Mouse (Mus musculus): ENCODE measurements around the gene Epn2. TPM values are rescaled to one million over a fixed set of nuclear protein-coding genes. Genes with fewer than 3 reads are reported as not detected.

Gene Epn2
- polyA plus RNA-seq, 1 experiment from 2014 or later, result 5.2 TPM

- Histone ChIP-seq H3K9me3 (replicated peaks) (no peaks in the 10 kb centered on the region), H3K4me1 (peaks cover 5% of the 10 kb centered on the region), H3K27me3 (replicated peaks) (peaks cover 12% of the 10 kb centered on the region; the same call in 1 of the 2 replicates), H3K9ac (no peak overlapping the region), H3K27ac (peak overlapping the region; percentile 69), H3K36me3 (peaks cover 30% of the 10 kb centered on the region), H3K4me2 (peak overlapping the region; percentile 6; the same call in 1 of the 2 replicates), H3K4me3 (no peak overlapping the region)
- ATAC-seq, result no peak
- WGBS (ENCODE audit: insufficient replicate concordance), result 67% methylated on average over 22 of the region's 22 CpGs
Measured at GRCm38 (mm10) chr11:61485541-61486457, 93.7 kb downstream of the Epn2 start.

- Histone ChIP-seq H3K9me3 (replicated peaks) (no peaks in the 10 kb centered on the region), H3K9ac (no peak within 1 kb of the TSS), H3K27ac (peak within 1 kb of the TSS; percentile 69), H3K4me2 (peak within 1 kb of the TSS; percentile 6; the same call in 1 of the 2 replicates), H3K27me3 (replicated peaks) (peaks cover 12% of the 10 kb centered on the region; the same call in 1 of the 2 replicates), H3K4me3 (no peak within 1 kb of the TSS), H3K4me1 (peaks cover 5% of the 10 kb centered on the region), H3K36me3 (peaks cover 20% of the 10 kb centered on the region)
- ATAC-seq, result no peak
- WGBS (ENCODE audit: insufficient replicate concordance), result 50% methylated on average over 20 of the region's 20 CpGs
Measured at GRCm38 (mm10) chr11:61484613-61485540, 94.6 kb downstream of the Epn2 start, which contains the start of gene Mfap4. Gene Mfap4 (plus strand): TSS chr11:61485431.

GRCm38 (mm10) chr11:61484256-61484612 lies 95.3 kb downstream of the Epn2 start:
- H3K9me3 ChIP-seq (replicated peaks), result no peaks in the 10 kb centered on the region
- no peak for ATAC-seq
- WGBS (ENCODE audit: insufficient replicate concordance), result 50% methylated on average over 10 of the region's 10 CpGs
- H3K9ac ChIP-seq, result no peak overlapping the region
- 0 out of 2 replicates have a peak overlapping the region, but pooled peaks have one; percentile 4 for H3K27ac ChIP-seq
- H3K36me3 ChIP-seq, result peaks cover 14% of the 10 kb centered on the region
- H3K27me3 ChIP-seq (replicated peaks), result peaks cover 12% of the 10 kb centered on the region; the same call in 1 of the 2 replicates
- peaks cover 5% of the 10 kb centered on the region for H3K4me1 ChIP-seq
- no peak overlapping the region for H3K4me3 ChIP-seq
- H3K4me2 ChIP-seq, result no peak overlapping the region

GRCm38 (mm10) chr11:61483226-61483845 lies 96.2 kb downstream of the Epn2 start:
- Histone ChIP-seq H3K27me3 (replicated peaks) (peaks cover 12% of the 10 kb centered on the region; the same call in 1 of the 2 replicates), H3K4me1 (peaks cover 5% of the 10 kb centered on the region), H3K9me3 (replicated peaks) (no peaks in the 10 kb centered on the region), H3K27ac (no peak overlapping the region), H3K36me3 (peaks cover 5% of the 10 kb centered on the region), H3K4me3 (no peak overlapping the region), H3K4me2 (no peak overlapping the region), H3K9ac (no peak overlapping the region)
- WGBS (ENCODE audit: insufficient replicate concordance), result 78% methylated on average over 13 of the region's 13 CpGs
- no peak for ATAC-seq

GRCm38 (mm10) chr11:61481239-61482090 lies 98.0 kb downstream of the Epn2 start:
- H3K4me1 ChIP-seq, result peaks cover 5% of the 10 kb centered on the region
- no peak overlapping the region for H3K4me3 ChIP-seq
- WGBS (ENCODE audit: insufficient replicate concordance), result 57% methylated on average over 9 of the region's 9 CpGs
- H3K4me2 ChIP-seq, result no peak overlapping the region
- ATAC-seq, result no peak
- H3K36me3 ChIP-seq, result no peaks in the 10 kb centered on the region
- H3K9ac ChIP-seq, result no peak overlapping the region
- peaks cover 20% of the 10 kb centered on the region for H3K27me3 ChIP-seq (replicated peaks)
- no peaks in the 10 kb centered on the region for H3K9me3 ChIP-seq (replicated peaks)
- no peak overlapping the region for H3K27ac ChIP-seq

GRCm38 (mm10) chr11:61478788-61479187 lies 100.7 kb downstream of the Epn2 start:
- no peak overlapping the region for H3K4me3 ChIP-seq
- 66% methylated on average over 4 of the region's 4 CpGs for WGBS (ENCODE audit: insufficient replicate concordance)
- no peaks in the 10 kb centered on the region for H3K36me3 ChIP-seq
- peaks cover 5% of the 10 kb centered on the region for H3K4me1 ChIP-seq
- H3K27ac ChIP-seq, result no peak overlapping the region
- no peak overlapping the region for H3K9ac ChIP-seq
- H3K4me2 ChIP-seq, result no peak overlapping the region
- peaks cover 9% of the 10 kb centered on the region for H3K27me3 ChIP-seq (replicated peaks)
- ATAC-seq, result no peak
- H3K9me3 ChIP-seq (replicated peaks), result no peaks in the 10 kb centered on the region

GRCm38 (mm10) chr11:61477566-61478508 lies 101.7 kb downstream of the Epn2 start:
- peaks cover 5% of the 10 kb centered on the region for H3K4me1 ChIP-seq
- no peak overlapping the region for H3K4me3 ChIP-seq
- no peak overlapping the region for H3K9ac ChIP-seq
- peaks cover 9% of the 10 kb centered on the region for H3K27me3 ChIP-seq (replicated peaks)
- no peak overlapping the region for H3K4me2 ChIP-seq
- no peaks in the 10 kb centered on the region for H3K36me3 ChIP-seq
- ATAC-seq, result no peak
- H3K27ac ChIP-seq, result no peak overlapping the region
- 68% methylated on average over 17 of the region's 17 CpGs for WGBS (ENCODE audit: insufficient replicate concordance)
- no peaks in the 10 kb centered on the region for H3K9me3 ChIP-seq (replicated peaks)

- Histone ChIP-seq H3K4me1 (peaks cover 5% of the 10 kb centered on the region), H3K27me3 (replicated peaks) (peaks cover 9% of the 10 kb centered on the region), H3K27ac (no peak overlapping the region), H3K4me2 (no peak overlapping the region), H3K4me3 (no peak overlapping the region), H3K9ac (no peak overlapping the region), H3K36me3 (no peaks in the 10 kb centered on the region), H3K9me3 (replicated peaks) (no peaks in the 10 kb centered on the region)
- no peak for ATAC-seq
- 51% methylated on average over 12 of the region's 12 CpGs for WGBS (ENCODE audit: insufficient replicate concordance)
Measured at GRCm38 (mm10) chr11:61476786-61477382, 102.6 kb downstream of the Epn2 start.

GRCm38 (mm10) chr11:61473630-61474029 lies 105.9 kb downstream of the Epn2 start:
- Histone ChIP-seq H3K27ac (no peak overlapping the region), H3K4me2 (no peak overlapping the region), H3K36me3 (no peaks in the 10 kb centered on the region), H3K4me1 (no peaks in the 10 kb centered on the region), H3K9me3 (replicated peaks) (no peaks in the 10 kb centered on the region), H3K9ac (no peak overlapping the region), H3K27me3 (replicated peaks) (peaks cover 9% of the 10 kb centered on the region), H3K4me3 (no peak overlapping the region)
- ATAC-seq, result no peak
- WGBS (ENCODE audit: insufficient replicate concordance), result 58% methylated on average over 4 of the region's 4 CpGs

GRCm38 (mm10) chr11:61470880-61471279 lies 108.6 kb downstream of the Epn2 start:
- Histone ChIP-seq H3K4me2 (no peak overlapping the region), H3K9ac (no peak overlapping the region), H3K4me3 (no peak overlapping the region), H3K27me3 (replicated peaks) (no peaks in the 10 kb centered on the region), H3K27ac (no peak overlapping the region), H3K36me3 (no peaks in the 10 kb centered on the region), H3K9me3 (replicated peaks) (no peaks in the 10 kb centered on the region), H3K4me1 (no peaks in the 10 kb centered on the region)
- ATAC-seq, result no peak

All from liver, embryonic 12.5 days (tissue).